Mouse (Mus musculus) forebrain, embryonic 12.5 days (tissue): ENCODE measurements around the gene Pcp4l1. TPM values are rescaled to one million over a fixed set of nuclear protein-coding genes. Genes with fewer than 3 reads are reported as not detected.

Experiments
- ATAC-seq: fragments of 200-750 bp; cut with Nextera tagmentation; 2 replicates; pipeline ENCODE4 v1.8.0; 2017; ENCODE audit warnings: moderate TSS enrichment; ENCODE audit not compliant: low FRiP score
- H3K27ac ChIP-seq: fragments of 300-500 bp; sonication (generic); 2 replicates; pipeline ENCODE4 v1.5.1; 2016; ENCODE audit warnings: mild to moderate bottlenecking
- H3K27me3 ChIP-seq: fragments of 300-500 bp; sonication (generic); 2 replicates; pipeline ENCODE4 v1.6.1; 2016; ENCODE audit warnings: mild to moderate bottlenecking
- H3K36me3 ChIP-seq: fragments of 300-500 bp; sonication (generic); replicated peaks from 2 replicates; pipeline ENCODE4 v1.6.1; 2016; ENCODE audit warnings: mild to moderate bottlenecking
- H3K4me1 ChIP-seq: fragments of 300-500 bp; sonication (generic); 2 replicates; pipeline ENCODE4 v1.6.1; 2016
- H3K4me2 ChIP-seq: fragments of 300-500 bp; sonication (generic); 2 replicates; pipeline ENCODE4 v1.6.1; 2016; ENCODE audit warnings: mild to moderate bottlenecking, moderate library complexity
- H3K4me3 ChIP-seq: fragments of 300-500 bp; sonication (generic); replicated peaks from 2 replicates; pipeline ENCODE4 v1.5.1; 2016; ENCODE audit warnings: mild to moderate bottlenecking
- H3K9ac ChIP-seq: fragments of 300-500 bp; sonication (generic); 2 replicates; pipeline ENCODE4 v1.6.1; 2016; ENCODE audit warnings: mild to moderate bottlenecking
- H3K9me3 ChIP-seq: fragments of 300-500 bp; sonication (generic); 2 replicates; pipeline ENCODE4 v1.6.1; 2016
- WGBS: fragments of 180-500 bp; shearing (Covaris S2); methylation state at CpG from one replicate; pipeline ENCODE4 v1.1.7; 2016; 5-methylcytosine and 5-hydroxymethylcytosine counted together
- polyA plus RNA-seq: library from polyadenylated mRNA; unstranded; fragments of >200 nt; fragmentation: Nextera tagmentation; extraction: Ambion mirVana; gene quantifications from 2 replicates; pipeline ENCODE4 v1.2.1, GENCODE M21; 2016

Pcp4l1 gene
- polyA plus RNA-seq, 1 experiment from 2014 or later, result 7.0 TPM

GRCm38 (mm10) chr1:171231844-171232243, 35.8 kb upstream of the Pcp4l1 start:
- 72% methylated on average over 4 of the region's 4 CpGs for WGBS
- H3K4me3 ChIP-seq, result no peak overlapping the region
- peaks cover 6% of the 10 kb centered on the region; the same call in 1 of the 2 replicates for H3K4me1 ChIP-seq
- H3K36me3 ChIP-seq, result peaks cover 36% of the 10 kb centered on the region
- ATAC-seq, result no peak
- H3K9me3 ChIP-seq, result no peaks in the 10 kb centered on the region
- H3K27ac ChIP-seq, result no peak overlapping the region
- H3K4me2 ChIP-seq, result no peak overlapping the region
- no peaks in the 10 kb centered on the region for H3K27me3 ChIP-seq
- no peak overlapping the region for H3K9ac ChIP-seq

GRCm38 (mm10) chr1:171230215-171230614, 34.1 kb upstream of the Pcp4l1 start:
- no peak for ATAC-seq
- WGBS, result 29% methylated on average over 3 of the region's 3 CpGs
- H3K9ac ChIP-seq, result no peak overlapping the region

GRCm38 (mm10) chr1:171229750-171230149, 33.7 kb upstream of the Pcp4l1 start:
- Histone ChIP-seq H3K9ac (no peak overlapping the region), H3K27ac (no peak overlapping the region), H3K4me2 (no peak overlapping the region), H3K36me3 (peaks cover 16% of the 10 kb centered on the region), H3K27me3 (no peaks in the 10 kb centered on the region), H3K9me3 (no peaks in the 10 kb centered on the region), H3K4me1 (peaks cover 6% of the 10 kb centered on the region; the same call in 1 of the 2 replicates), H3K4me3 (no peak overlapping the region)
- no peak for ATAC-seq
- WGBS, result 39% methylated on average over 6 of the region's 6 CpGs

More at GRCm38 (mm10) chr1:171230215-171230614, 34.1 kb upstream of the Pcp4l1 start:
- Histone ChIP-seq H3K4me1 (peaks cover 6% of the 10 kb centered on the region; the same call in 1 of the 2 replicates), H3K4me2 (no peak overlapping the region), H3K36me3 (peaks cover 21% of the 10 kb centered on the region), H3K27me3 (no peaks in the 10 kb centered on the region), H3K9me3 (no peaks in the 10 kb centered on the region), H3K4me3 (no peak overlapping the region), H3K27ac (no peak overlapping the region)

GRCm38 (mm10) chr1:171227879-171228278, 31.8 kb upstream of the Pcp4l1 start:
- Histone ChIP-seq H3K27me3 (no peaks in the 10 kb centered on the region), H3K9me3 (no peaks in the 10 kb centered on the region), H3K4me2 (no peak overlapping the region), H3K27ac (no peak overlapping the region), H3K4me3 (no peak overlapping the region), H3K4me1 (peaks cover 7% of the 10 kb centered on the region), H3K36me3 (no peaks in the 10 kb centered on the region), H3K9ac (no peak overlapping the region)
- 95% methylated on average over 1 of the region's 1 CpGs for WGBS
- no peak for ATAC-seq

GRCm38 (mm10) chr1:171226780-171227179, 30.7 kb upstream of the Pcp4l1 start:
- Histone ChIP-seq H3K9ac (no peak overlapping the region), H3K36me3 (no peaks in the 10 kb centered on the region), H3K4me2 (no peak overlapping the region), H3K4me1 (peaks cover 9% of the 10 kb centered on the region), H3K9me3 (no peaks in the 10 kb centered on the region), H3K27me3 (no peaks in the 10 kb centered on the region), H3K4me3 (no peak overlapping the region), H3K27ac (no peak overlapping the region)
- WGBS, result 38% methylated on average over 4 of the region's 4 CpGs
- no peak for ATAC-seq

- Histone ChIP-seq H3K4me3 (no peak within 1 kb of the TSS), H3K9me3 (no peaks in the 10 kb centered on the region), H3K27ac (no peak within 1 kb of the TSS), H3K27me3 (no peaks in the 10 kb centered on the region), H3K4me1 (peaks cover 18% of the 10 kb centered on the region), H3K4me2 (no peak within 1 kb of the TSS), H3K9ac (no peak within 1 kb of the TSS), H3K36me3 (peaks cover 6% of the 10 kb centered on the region)
- ATAC-seq, result no peak
- 82% methylated on average over 5 of the region's 5 CpGs for WGBS
These were observed 28.8 kb upstream of the Pcp4l1 start, which contains the start of gene Apoa2 for GRCm38 (mm10) chr1:171224857-171225256. Apoa2 (plus strand) TSS chr1:171225054.

- Histone ChIP-seq H3K9ac (no peak overlapping the region), H3K27ac (no peak overlapping the region), H3K9me3 (no peaks in the 10 kb centered on the region), H3K4me1 (peaks cover 13% of the 10 kb centered on the region), H3K27me3 (no peaks in the 10 kb centered on the region), H3K36me3 (peaks cover 14% of the 10 kb centered on the region), H3K4me3 (no peak overlapping the region), H3K4me2 (no peak overlapping the region)
- 90% methylated on average over 2 of the region's 2 CpGs for WGBS
- ATAC-seq, result no peak
These were observed 27.7 kb upstream of the Pcp4l1 start for GRCm38 (mm10) chr1:171223796-171224195.

- WGBS, result 82% methylated on average over 6 of the region's 6 CpGs
- peak overlapping the region; percentile 55 for H3K4me3 ChIP-seq
- no peak for ATAC-seq
- H3K4me2 ChIP-seq, result peak overlapping the region; percentile 86
- no peaks in the 10 kb centered on the region for H3K9me3 ChIP-seq
- H3K9ac ChIP-seq, result peak overlapping the region; percentile 33; the same call in 1 of the 2 replicates
- H3K27me3 ChIP-seq, result no peaks in the 10 kb centered on the region
- peak overlapping the region; percentile 85 for H3K27ac ChIP-seq
- H3K36me3 ChIP-seq, result peaks cover 20% of the 10 kb centered on the region
- H3K4me1 ChIP-seq, result peaks cover 13% of the 10 kb centered on the region
These were observed 27.1 kb upstream of the Pcp4l1 start for GRCm38 (mm10) chr1:171223168-171223567.

- H3K4me2 ChIP-seq, result peak within 1 kb of the TSS; percentile 86
- ATAC-seq, result peak; percentile 98
- peak within 1 kb of the TSS; percentile 55 for H3K4me3 ChIP-seq
- H3K36me3 ChIP-seq, result peaks cover 23% of the 10 kb centered on the region
- H3K9ac ChIP-seq, result peak within 1 kb of the TSS; percentile 61
- H3K27ac ChIP-seq, result peak within 1 kb of the TSS; percentile 85
- no peaks in the 10 kb centered on the region for H3K27me3 ChIP-seq
- WGBS, result 3% methylated on average over 28 of the region's 28 CpGs
- peaks cover 13% of the 10 kb centered on the region for H3K4me1 ChIP-seq
- no peaks in the 10 kb centered on the region for H3K9me3 ChIP-seq
These were observed 26.4 kb upstream of the Pcp4l1 start, which contains the start of gene Tomm40l for GRCm38 (mm10) chr1:171222238-171223155. Tomm40l (minus strand) TSS chr1:171222514.

GRCm38 (mm10) chr1:171221281-171222193, 25.5 kb upstream of the Pcp4l1 start:
- no peaks in the 10 kb centered on the region for H3K9me3 ChIP-seq
- 0 out of 2 replicates have a peak overlapping the region, but pooled peaks have one; percentile 26 for H3K27ac ChIP-seq
- H3K36me3 ChIP-seq, result peaks cover 23% of the 10 kb centered on the region
- H3K4me2 ChIP-seq, result peak overlapping the region; percentile 86
- peak overlapping the region; percentile 55 for H3K4me3 ChIP-seq
- H3K4me1 ChIP-seq, result peaks cover 13% of the 10 kb centered on the region
- H3K9ac ChIP-seq, result peak overlapping the region; percentile 61
- ATAC-seq, result peak; percentile 34
- 5% methylated on average over 22 of the region's 22 CpGs for WGBS
- no peaks in the 10 kb centered on the region for H3K27me3 ChIP-seq

GRCm38 (mm10) chr1:171220871-171221270, 24.8 kb upstream of the Pcp4l1 start:
- peak; percentile 13; the same call in 1 of the 2 replicates for ATAC-seq
- Histone ChIP-seq H3K36me3 (peaks cover 23% of the 10 kb centered on the region), H3K27ac (no peak overlapping the region), H3K9ac (no peak overlapping the region), H3K27me3 (no peaks in the 10 kb centered on the region), H3K9me3 (no peaks in the 10 kb centered on the region), H3K4me3 (peak overlapping the region; percentile 55; the same call in 1 of the 2 replicates), H3K4me2 (peak overlapping the region; percentile 86), H3K4me1 (peaks cover 13% of the 10 kb centered on the region)
- WGBS, result 7% methylated on average over 10 of the region's 10 CpGs
